Mouse (Mus musculus): ENCODE data around the gene Sebox. TPM values are rescaled to one million over a fixed set of nuclear protein-coding genes. Genes with fewer than 3 reads are reported as not detected.

Sebox gene
- polyA plus RNA-seq (2014; fragmentation: Illumina TruSeq; extraction: RNeasy Lipid Tissue Mini Kit (QIAGEN cat#74804); ENCODE audit: low read depth, low replicate concordance), result not detected

GRCm38 (mm10) chr11:78502909-78503650, at the start of gene Sebox:
Sebox (plus strand) TSS chr11:78503447.

DNA sequence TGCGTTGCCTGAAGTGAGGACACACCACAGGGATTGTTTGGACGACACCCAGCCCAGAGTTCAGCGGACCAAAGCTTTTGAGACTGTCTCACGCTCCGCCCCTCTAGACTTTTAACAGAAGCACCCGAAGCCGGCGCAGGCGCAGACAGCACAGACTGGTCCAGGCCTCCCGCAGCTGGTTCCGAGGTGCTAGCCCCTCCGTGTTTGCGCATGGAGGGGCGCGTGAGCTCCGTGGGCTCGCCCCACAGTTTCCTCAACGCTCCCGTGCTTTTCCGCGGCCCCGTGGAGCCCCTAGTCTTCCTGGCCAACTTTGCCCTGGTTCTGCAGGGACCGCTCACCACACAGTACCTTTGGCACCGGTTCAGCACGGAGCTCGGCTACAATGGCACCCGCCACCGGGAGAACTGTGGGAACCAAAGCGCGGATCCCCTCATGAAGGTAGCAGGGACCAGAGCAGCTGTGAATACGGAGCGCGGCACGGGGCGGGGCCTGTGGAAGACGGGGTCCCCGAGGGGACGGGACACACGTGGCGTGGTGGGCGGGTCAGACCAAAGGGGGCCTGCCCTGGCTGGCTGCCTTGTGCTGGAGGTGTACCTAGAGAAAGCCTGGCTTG, 37.6 kb upstream of the Sebox start, which contains the start of gene Slc46a1:
TSS of gene Slc46a1 (plus strand) at position 130 of the 613 bp plus-strand sequence.

GRCm38 (mm10) chr11:78497544-78498522, 5.4 kb upstream of the Sebox start, which contains the start of gene Sarm1:
Sarm1 (minus strand) TSS chr11:78497754.

GRCm38 (mm10) chr11:78499004-78499403, 4.2 kb upstream of the Sebox start, which contains the start of gene Vtn:
Vtn (plus strand) TSS chr11:78499091.

DNA sequence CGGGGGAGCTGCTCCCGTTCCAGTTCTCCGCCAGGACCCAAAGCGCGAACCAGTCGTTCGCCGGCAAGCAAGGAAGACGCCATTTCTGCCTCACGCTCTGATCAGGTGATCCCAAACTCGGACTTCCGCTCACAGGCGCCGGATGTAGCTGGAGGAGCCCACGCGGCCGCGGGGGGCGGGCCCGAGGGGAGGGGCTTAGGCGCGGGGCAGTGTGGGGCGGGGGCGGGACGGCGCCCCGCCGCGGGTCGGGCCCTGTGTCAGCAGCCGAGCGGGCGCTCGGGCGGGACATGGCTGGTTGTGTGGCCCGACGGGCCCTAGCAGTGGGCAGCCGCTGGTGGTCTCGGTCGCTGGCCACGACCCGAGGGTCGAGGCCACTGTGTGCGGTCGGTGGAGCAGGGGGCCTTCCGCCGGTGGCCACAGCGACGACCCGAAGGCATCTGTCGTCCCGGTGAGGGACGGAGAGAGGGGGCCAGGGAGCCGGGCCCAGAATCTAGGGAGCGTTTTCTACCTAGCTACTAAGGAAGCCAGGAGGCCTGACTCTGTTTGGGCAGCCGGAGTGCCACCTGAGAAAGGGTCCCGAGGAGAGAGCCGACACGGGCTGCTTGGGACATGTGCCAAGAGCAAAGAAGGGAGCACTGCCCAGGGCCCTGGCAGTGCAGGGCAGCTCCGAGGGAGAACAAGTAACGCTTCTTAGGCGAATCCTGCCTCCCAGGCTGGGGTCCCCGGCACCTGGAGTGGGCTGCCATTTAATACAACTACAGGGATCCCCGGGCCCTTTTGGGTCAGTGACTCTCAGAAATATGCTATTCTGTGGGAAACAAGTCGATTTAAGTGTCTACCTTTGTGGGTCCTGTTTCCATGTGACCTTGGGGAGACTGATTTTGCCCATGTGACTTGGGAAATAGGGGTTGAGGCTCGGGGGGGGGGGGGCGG, 9.0 kb downstream of the Sebox start, which contains the start of the genes Tmem199 and Poldip2:
TSS of gene Tmem199 (minus strand) at position 148 of the 933 bp plus-strand sequence.
TSS of gene Poldip2 (plus strand) at position 169 of the 933 bp plus-strand sequence.

GRCm38 (mm10) chr11:78536080-78536689, 32.9 kb downstream of the Sebox start, which contains the start of the genes Tnfaip1 and Ift20:
Tnfaip1 (minus strand) TSS chr11:78536332.
Ift20 (plus strand) TSS chr11:78536361.

GRCm38 (mm10) chr11:78550168-78551058, 47.2 kb downstream of the Sebox start, which contains the start of gene Tmem97:
Tmem97 (minus strand) TSS chr11:78550777.

Other genes with a start within 250 kb of the Sebox start
- 147 TPM for gene 2610507B11Rik, start 241.7 kb upstream of the Sebox start, polyA plus RNA-seq (2014; fragmentation: Illumina TruSeq; extraction: RNeasy Lipid Tissue Mini Kit (QIAGEN cat#74804); ENCODE audit: low read depth, low replicate concordance)
- 0.45 TPM for gene BC030499, start 212.6 kb upstream of the Sebox start, polyA plus RNA-seq (2014; fragmentation: Illumina TruSeq; extraction: RNeasy Lipid Tissue Mini Kit (QIAGEN cat#74804); ENCODE audit: low read depth, low replicate concordance)
- 0.37 TPM for gene Spag5, start 201.9 kb upstream of the Sebox start, polyA plus RNA-seq (2014; fragmentation: Illumina TruSeq; extraction: RNeasy Lipid Tissue Mini Kit (QIAGEN cat#74804); ENCODE audit: low read depth, low replicate concordance)
- 0.63 TPM for gene Aldoc, start 180.5 kb upstream of the Sebox start, polyA plus RNA-seq (2014; fragmentation: Illumina TruSeq; extraction: RNeasy Lipid Tissue Mini Kit (QIAGEN cat#74804); ENCODE audit: low read depth, low replicate concordance)
- gene Pigs, start 175.0 kb upstream of the Sebox start, polyA plus RNA-seq (2014; fragmentation: Illumina TruSeq; extraction: RNeasy Lipid Tissue Mini Kit (QIAGEN cat#74804); ENCODE audit: low read depth, low replicate concordance), result 23.8 TPM
- 6.7 TPM for gene Unc119, start 160.0 kb upstream of the Sebox start, polyA plus RNA-seq (2014; fragmentation: Illumina TruSeq; extraction: RNeasy Lipid Tissue Mini Kit (QIAGEN cat#74804); ENCODE audit: low read depth, low replicate concordance)
- gene Foxn1, start 116.9 kb upstream of the Sebox start, polyA plus RNA-seq (2014; fragmentation: Illumina TruSeq; extraction: RNeasy Lipid Tissue Mini Kit (QIAGEN cat#74804); ENCODE audit: low read depth, low replicate concordance), result not detected
- gene Slc13a2, start 81.2 kb upstream of the Sebox start, polyA plus RNA-seq (2014; fragmentation: Illumina TruSeq; extraction: RNeasy Lipid Tissue Mini Kit (QIAGEN cat#74804); ENCODE audit: low read depth, low replicate concordance), result not detected
- 2.9 TPM for gene Slc46a1, start 37.8 kb upstream of the Sebox start, polyA plus RNA-seq (2014; fragmentation: Illumina TruSeq; extraction: RNeasy Lipid Tissue Mini Kit (QIAGEN cat#74804); ENCODE audit: low read depth, low replicate concordance)
- 0.18 TPM for gene Sarm1, start 5.7 kb upstream of the Sebox start, polyA plus RNA-seq (2014; fragmentation: Illumina TruSeq; extraction: RNeasy Lipid Tissue Mini Kit (QIAGEN cat#74804); ENCODE audit: low read depth, low replicate concordance)
- 27.3 TPM for gene Vtn, start 4.4 kb upstream of the Sebox start, polyA plus RNA-seq (2014; fragmentation: Illumina TruSeq; extraction: RNeasy Lipid Tissue Mini Kit (QIAGEN cat#74804); ENCODE audit: low read depth, low replicate concordance)
- 18.0 TPM for gene Tmem199, start 8.7 kb downstream of the Sebox start, polyA plus RNA-seq (2014; fragmentation: Illumina TruSeq; extraction: RNeasy Lipid Tissue Mini Kit (QIAGEN cat#74804); ENCODE audit: low read depth, low replicate concordance)
- 133 TPM for gene Poldip2, start 8.7 kb downstream of the Sebox start, polyA plus RNA-seq (2014; fragmentation: Illumina TruSeq; extraction: RNeasy Lipid Tissue Mini Kit (QIAGEN cat#74804); ENCODE audit: low read depth, low replicate concordance)
- gene Tnfaip1, start 32.9 kb downstream of the Sebox start, polyA plus RNA-seq (2014; fragmentation: Illumina TruSeq; extraction: RNeasy Lipid Tissue Mini Kit (QIAGEN cat#74804); ENCODE audit: low read depth, low replicate concordance), result 44.0 TPM
- 60.0 TPM for gene Ift20, start 32.9 kb downstream of the Sebox start, polyA plus RNA-seq (2014; fragmentation: Illumina TruSeq; extraction: RNeasy Lipid Tissue Mini Kit (QIAGEN cat#74804); ENCODE audit: low read depth, low replicate concordance)
- gene Tmem97, start 47.3 kb downstream of the Sebox start, polyA plus RNA-seq (2014; fragmentation: Illumina TruSeq; extraction: RNeasy Lipid Tissue Mini Kit (QIAGEN cat#74804); ENCODE audit: low read depth, low replicate concordance), result 9.1 TPM
- gene Nlk, start 193.9 kb downstream of the Sebox start, polyA plus RNA-seq (2014; fragmentation: Illumina TruSeq; extraction: RNeasy Lipid Tissue Mini Kit (QIAGEN cat#74804); ENCODE audit: low read depth, low replicate concordance), result 17.5 TPM
- gene Ccnq, start 248.3 kb downstream of the Sebox start, polyA plus RNA-seq (2014; fragmentation: Illumina TruSeq; extraction: RNeasy Lipid Tissue Mini Kit (QIAGEN cat#74804); ENCODE audit: low read depth, low replicate concordance), result 27.5 TPM